In the genomic region with DNA sequence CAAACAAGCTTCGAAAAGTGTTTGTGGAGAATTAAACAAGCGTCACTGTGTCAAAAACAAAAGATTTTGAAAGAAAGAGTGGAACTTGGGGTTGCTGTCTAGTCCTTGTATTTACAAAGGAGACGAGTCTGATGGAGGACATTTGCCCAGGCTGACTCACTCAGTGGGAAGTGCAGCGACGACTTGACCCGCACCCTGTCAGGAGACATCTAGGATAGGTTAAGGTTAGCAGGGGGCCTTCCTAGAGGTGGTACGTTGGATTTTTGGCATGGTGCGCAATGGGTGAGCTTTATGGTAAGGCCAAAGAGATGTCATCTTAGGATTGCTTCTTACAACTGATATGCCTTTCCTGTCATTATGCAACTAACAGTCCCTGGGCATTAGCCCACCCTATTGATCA, we compare ENCODE assay signal across 24 mouse cellular contexts. TPM values are rescaled to one million over a fixed set of nuclear protein-coding genes. Genes with fewer than 3 reads are reported as not detected.
"Had no signal": no experiment of that assay in that cellular context is flagged by ENCODE, and none has a peak within 500 bp of the region (broad histone marks: within the 10 kb centered on the region; RNA-seq: fewer than 3 reads in every experiment).

No protein-coding gene starts in this region.

- H3K27me3 ChIP-seq: midbrain, embryonic 13.5 days; neural tube, embryonic 13.5 days; neural tube, embryonic 15.5 days had no signal

- H3K36me3 ChIP-seq: midbrain, embryonic 13.5 days; neural tube, embryonic 13.5 days; neural tube, embryonic 15.5 days had no signal

- H3K4me1 ChIP-seq: midbrain, embryonic 13.5 days; neural tube, embryonic 13.5 days; neural tube, embryonic 15.5 days had no signal

- ATAC-seq: midbrain, embryonic 13.5 days; midbrain, embryonic 16.5 days had no signal

- H3K9ac ChIP-seq: liver, embryonic 14.5 days; lung, embryonic 14.5 days; midbrain, embryonic 13.5 days; neural tube, embryonic 13.5 days; neural tube, embryonic 15.5 days had no signal

- H3K27ac ChIP-seq: liver, embryonic 14.5 days; macrophage; midbrain, embryonic 13.5 days; neural tube, embryonic 13.5 days; neural tube, embryonic 15.5 days had no signal

- H3K4me3 ChIP-seq: megakaryocyte, embryonic 14.5 days; midbrain, embryonic 13.5 days; myocyte; neural tube, embryonic 13.5 days; neural tube, embryonic 15.5 days had no signal

- H3K4me2 ChIP-seq: lung, embryonic 14.5 days; midbrain, embryonic 11.5 days; midbrain, embryonic 13.5 days; neural tube, embryonic 13.5 days; neural tube, embryonic 15.5 days had no signal

- H3K9me3 ChIP-seq: megakaryocyte, embryonic 14.5 days; midbrain, embryonic 13.5 days; neural tube, embryonic 13.5 days; neural tube, embryonic 15.5 days had no signal

- DNase-seq: lung, adult 18-20 months; lung, embryonic 14.5 days; lung, postnatal 14 days; lung, postnatal 36 days; retina, postnatal 1 day; right cerebral cortex, adult 18-20 months; right cerebral cortex, postnatal 25 days; right cerebral cortex, postnatal 4 days; thymus, adult 18-20 months; thymus, postnatal 25 days had no signal

RNA-seq across cellular contexts. Expression of a gene that starts 2.3 kb away (rescaled TPM):
- polyA plus RNA-seq: midbrain, embryonic 11.5 days; midbrain, embryonic 13.5 days; midbrain, embryonic 16.5 days; neural tube, embryonic 11.5 days; neural tube, embryonic 13.5 days; neural tube, embryonic 15.5 days had no signal

RNA-seq across cellular contexts. Expression of a gene that starts 9.3 kb away (rescaled TPM):
- total RNA-seq: megakaryocyte progenitor cell, adult 5-6 weeks had no signal
- polyA plus RNA-seq: lung, embryonic 14.5 days; lung, embryonic 16.5 days; macrophage; midbrain, embryonic 11.5 days; midbrain, embryonic 13.5 days; midbrain, embryonic 16.5 days; neural tube, embryonic 11.5 days; neural tube, embryonic 13.5 days; neural tube, embryonic 15.5 days; stomach, embryonic 14.5 days; stomach, embryonic 16.5 days had no signal
